Mouse (Mus musculus) brain, embryonic 18.5 days (tissue): ENCODE measurements around the gene Tmem201.
"Not testable (repeated sequence)": the region's sequence is repeated elsewhere in the genome, so short reads cannot be mapped to it uniquely, and the experiment has no call there.

Experiments
- DNase-seq: peaks from one replicate; pipeline ENCODE4 v3.0.0-alpha.2; 2012; ENCODE audit warnings: low read depth, low spot score

Gene Tmem201

GRCm38 (mm10) chr4:149737383-149738324 is at the start of gene Tmem201:
Gene Tmem201, minus strand, starts transcription at chr4:149738044.
- peak; percentile 79 for DNase-seq

GRCm38 (mm10) chr4:149784901-149785300 is 47.1 kb upstream of the Tmem201 start:
- no peak for DNase-seq

- no peak for DNase-seq
Measured at GRCm38 (mm10) chr4:149784371-149784770, 46.5 kb upstream of the Tmem201 start.

DNA sequence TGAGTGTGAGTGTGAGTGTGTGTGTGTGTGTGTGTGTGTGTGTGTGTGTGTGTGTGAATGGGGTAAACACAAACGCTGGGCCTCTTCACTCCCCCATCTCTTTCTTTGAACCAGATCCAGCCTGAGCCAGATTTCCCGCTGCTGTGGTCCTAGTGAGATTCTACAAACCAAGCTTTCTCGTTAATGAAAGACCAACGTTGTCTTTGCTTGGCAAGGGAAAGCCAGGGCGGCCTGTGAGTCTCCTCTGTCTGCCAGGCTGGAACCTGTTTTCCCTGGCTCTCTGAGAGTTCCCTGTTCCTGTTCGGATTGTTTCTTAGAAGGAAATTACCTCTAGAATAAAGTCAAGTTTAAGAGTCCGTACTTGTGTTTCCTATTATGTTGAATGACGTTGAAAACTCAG is 45.1 kb upstream of the Tmem201 start:
- no peak for DNase-seq

DNA sequence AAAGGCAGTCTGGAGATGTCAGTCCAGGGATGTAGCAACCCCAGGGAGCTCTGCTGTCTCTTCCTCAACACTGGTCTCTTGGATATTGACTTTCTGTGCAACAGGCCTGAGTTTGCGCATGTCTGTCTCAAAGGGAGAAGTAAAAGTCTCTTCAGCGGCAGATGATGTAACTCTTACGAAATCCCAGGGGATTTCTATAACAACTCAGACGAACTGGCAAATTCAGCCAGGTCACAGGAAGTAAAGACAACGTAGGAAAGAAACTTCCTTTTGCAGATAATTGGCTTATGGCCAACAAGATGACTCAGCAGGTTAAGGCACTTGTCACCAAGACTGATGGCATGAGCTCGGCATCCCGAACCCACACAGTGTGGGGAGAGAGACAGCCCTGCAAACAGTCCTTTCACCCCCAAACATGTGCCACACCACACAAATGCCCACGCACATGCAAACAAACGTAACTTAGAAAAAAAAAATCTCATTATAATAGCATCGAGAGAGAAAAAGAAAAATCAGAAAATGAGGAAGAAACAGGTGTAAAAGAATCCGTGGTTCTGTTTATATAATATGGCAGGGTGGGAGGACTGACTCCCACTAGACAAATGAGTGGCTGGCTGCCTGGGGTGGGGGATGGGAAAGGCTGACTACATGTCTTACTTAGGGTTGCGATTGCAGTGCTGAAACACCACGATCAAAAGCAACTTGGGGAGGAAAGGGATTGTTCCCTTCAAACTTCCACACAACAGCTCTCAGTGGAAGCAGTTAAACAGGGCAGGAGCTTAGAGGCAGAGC is 42.9 kb upstream of the Tmem201 start:
- DNase-seq: no peak

DNA sequence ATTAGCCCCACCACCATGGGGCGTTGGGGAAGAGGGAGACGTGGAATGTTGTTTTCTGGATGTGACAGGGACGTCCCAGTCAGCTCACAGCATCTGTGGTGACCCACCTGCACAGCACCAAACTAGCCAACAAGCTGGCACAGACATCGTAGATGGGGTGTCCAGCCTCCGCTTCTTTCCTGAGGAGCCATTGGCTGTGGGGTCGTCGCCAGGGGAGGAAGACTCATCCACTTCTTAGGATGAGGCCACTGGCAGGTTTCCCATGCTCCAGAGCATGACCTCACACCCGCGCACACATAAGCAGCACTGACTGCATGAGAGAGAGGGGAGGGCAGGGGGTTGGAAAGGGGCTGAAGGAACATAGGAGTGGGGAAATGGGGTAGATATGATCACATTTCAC is 42.1 kb upstream of the Tmem201 start:
- no peak for DNase-seq

GRCm38 (mm10) chr4:149777126-149777525 is 39.3 kb upstream of the Tmem201 start:
- no peak for DNase-seq

DNA sequence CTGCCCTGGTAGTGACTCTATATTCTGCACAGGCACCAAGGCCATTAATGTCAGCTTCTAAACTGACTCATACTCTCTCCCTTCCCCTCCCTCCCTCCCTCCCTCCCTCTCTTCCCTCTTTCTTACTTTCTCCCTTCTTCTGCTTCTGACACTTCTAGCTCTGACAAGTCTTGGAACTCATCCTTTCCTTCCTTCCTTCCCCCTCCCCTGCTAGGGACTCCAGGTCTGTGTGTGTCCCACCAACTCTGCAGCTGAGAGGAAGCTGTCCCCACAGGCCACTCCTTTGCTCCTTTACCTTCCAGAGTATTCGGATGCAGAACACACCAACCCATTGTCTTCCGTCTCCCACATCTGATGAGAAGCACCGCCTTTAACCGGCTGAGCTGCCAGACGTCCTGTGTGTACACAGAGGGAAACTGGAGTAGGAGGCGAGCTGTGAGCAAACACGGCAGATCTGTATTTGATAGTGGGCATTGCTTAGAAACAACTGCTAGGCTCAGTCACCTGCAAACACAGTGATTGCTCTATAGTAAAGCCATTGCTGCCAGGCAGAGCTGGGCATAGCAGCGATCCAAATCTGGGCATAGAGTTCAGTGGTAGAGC is 38.0 kb upstream of the Tmem201 start:
- DNase-seq: no peak

DNA sequence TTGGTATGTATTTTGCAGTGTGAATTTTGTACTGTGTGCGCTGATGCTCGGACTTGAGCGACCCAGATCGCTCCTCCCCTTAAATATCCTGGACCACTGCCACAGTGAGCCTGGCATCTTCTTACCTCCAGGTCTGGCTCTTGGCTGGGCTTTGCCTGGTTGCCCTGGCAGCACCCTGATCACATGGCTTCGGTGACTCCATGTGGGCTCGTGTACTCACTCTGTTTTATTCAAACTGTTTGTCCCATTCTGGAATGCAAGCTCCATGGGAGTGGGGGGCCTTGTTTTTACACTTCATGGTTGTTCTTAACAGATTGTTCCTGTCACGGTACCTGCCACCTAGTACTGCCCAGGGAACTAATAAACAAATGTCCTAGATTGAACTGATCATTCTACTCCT is 37.5 kb upstream of the Tmem201 start:
- DNase-seq: no peak

DNA sequence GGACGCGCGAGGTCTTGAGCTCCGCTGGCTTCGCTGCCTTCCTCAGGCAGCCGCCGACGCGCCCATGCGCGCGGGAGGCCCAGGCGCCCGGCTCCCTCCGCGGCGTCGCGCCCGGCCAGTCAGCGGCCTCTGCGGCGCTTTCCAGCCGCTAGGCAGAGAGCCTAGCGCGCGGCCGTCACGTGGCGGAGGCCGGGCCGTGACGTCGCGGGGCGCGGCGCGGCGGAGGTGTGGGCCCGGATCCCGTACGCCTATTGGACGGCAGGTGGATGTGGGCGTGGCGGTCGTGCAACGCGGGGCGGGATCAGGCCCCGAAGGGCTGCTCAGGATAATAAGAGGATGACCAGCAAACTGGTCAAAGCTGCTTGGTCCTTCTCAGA is 36.2 kb upstream of the Tmem201 start, which contains the start of gene Slc25a33:
TSS of gene Slc25a33 (minus strand) at position 184 of the 377 bp plus-strand sequence.
- peak; percentile 79 for DNase-seq

DNA sequence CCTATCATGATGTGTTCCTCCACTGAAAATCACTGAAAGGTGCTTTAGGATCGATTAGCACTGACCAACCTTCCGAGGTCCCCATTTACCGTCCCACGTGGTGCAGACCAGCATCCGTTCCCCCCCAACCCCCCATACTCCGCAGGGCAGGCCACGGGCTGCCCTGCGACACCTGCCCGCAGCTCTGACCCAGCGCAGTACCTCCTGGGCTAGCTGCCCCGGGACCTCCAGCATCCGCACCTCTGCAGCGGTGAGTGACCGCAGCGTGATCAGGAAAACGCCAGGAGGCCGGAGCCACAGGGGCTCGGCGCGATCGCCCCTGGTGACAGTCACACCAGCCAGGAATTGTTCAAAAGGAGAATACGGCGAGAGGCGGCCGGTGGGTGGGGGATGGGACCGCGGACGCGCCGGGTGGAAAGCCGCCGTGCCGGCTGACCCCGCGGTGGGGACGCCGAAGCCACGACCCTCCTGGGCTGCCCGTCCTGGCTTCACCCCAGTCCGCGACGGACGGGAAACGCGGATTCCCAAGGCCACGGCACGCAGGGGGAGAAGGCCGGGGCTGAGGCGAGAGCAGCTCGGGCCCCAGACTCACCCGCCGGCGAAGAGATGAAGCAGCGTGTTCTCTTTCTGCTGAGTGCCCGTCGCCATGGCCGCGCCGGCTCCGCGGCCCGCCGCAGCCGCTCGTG is 35.7 kb upstream of the Tmem201 start:
- DNase-seq: no peak

- DNase-seq: no peak
Measured at GRCm38 (mm10) chr4:149772394-149772793, 34.5 kb upstream of the Tmem201 start.

GRCm38 (mm10) chr4:149765201-149765600 is 27.4 kb upstream of the Tmem201 start:
- DNase-seq: no peak

- DNase-seq: no peak
Measured at GRCm38 (mm10) chr4:149763335-149763734, 25.5 kb upstream of the Tmem201 start.

DNA sequence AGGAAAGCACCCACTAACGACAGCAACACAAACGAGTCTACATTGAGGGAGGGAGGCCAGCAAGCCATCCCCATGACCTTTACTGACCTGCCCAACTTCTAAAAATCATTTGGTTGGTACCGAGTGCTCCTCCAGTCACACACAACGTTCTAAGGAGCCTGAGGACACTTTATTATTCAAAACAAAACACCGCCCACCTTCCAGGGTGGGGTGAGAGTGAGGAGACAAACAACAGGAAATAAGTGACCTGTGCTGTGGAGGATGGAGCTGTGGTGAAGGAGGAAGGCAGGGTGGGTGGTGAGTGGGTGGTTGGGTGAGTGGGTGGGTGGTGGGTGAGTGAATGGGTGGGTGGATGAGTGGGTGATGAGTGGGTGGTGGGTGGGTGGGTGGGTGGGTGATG is 21.7 kb upstream of the Tmem201 start:
- no peak for DNase-seq

- no peak for DNase-seq
Measured at GRCm38 (mm10) chr4:149758423-149758822, 20.6 kb upstream of the Tmem201 start.

GRCm38 (mm10) chr4:149756546-149756945 is 18.7 kb upstream of the Tmem201 start:
- DNase-seq: not testable (repeated sequence)

DNA sequence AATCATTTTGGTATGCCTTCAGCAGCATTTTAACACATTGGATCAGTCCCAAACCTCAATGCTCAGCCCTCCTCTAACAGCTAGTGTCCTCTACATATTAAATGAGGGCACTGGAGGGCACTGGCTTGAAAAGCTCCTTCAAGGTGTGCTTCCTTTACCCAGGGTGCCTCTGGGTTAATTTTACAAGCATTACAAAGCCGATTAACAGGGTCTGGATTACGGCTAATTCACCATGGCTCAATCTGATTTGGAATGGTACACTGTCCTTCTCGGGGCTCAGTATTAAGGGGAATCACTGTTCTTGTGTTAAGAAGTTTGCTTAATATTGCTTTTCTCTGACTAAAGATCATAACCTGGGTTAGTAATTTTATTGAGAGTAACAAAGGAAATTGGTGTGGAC is 15.0 kb upstream of the Tmem201 start:
- no peak for DNase-seq

- no peak for DNase-seq
Measured at GRCm38 (mm10) chr4:149752124-149752799, 14.4 kb upstream of the Tmem201 start.

- DNase-seq: no peak
Measured at GRCm38 (mm10) chr4:149750671-149751070, 12.8 kb upstream of the Tmem201 start.

GRCm38 (mm10) chr4:149749663-149750015 is 11.8 kb upstream of the Tmem201 start:
- DNase-seq: not testable (repeated sequence)
